8 mouse cellular contexts compared by ENCODE assay signal in genomic region chr13:23756790-23757189, GRCm38 (mm10). TPM values are rescaled to one million over a fixed set of nuclear protein-coding genes. Genes with fewer than 3 reads are reported as not detected.
DNase-seq lines count a peak whose midpoint lies in the region; ATAC-seq and TF ChIP-seq lines count a peak whose summit lies in the region.

Gene Hist1h4b, plus strand, starts transcription at chr13:23757013.

- under 1% methylated on average over 13 of the region's 22 CpGs for WGBS in heart, embryonic 12.5 days
- under 1% methylated on average over 17 of the region's 22 CpGs for WGBS in kidney, embryonic 16.5 days

- peak; percentile 35; the same call in 1 of the 2 replicates for TF ChIP-seq POLR2A in brain, embryonic 14.5 days (IDR thresholded peaks at IDR 0.05; ENCODE audit: borderline replicate concordance, extremely low read depth, insufficient read depth, insufficient read length, poor library complexity, severe bottlenecking)

- peak; percentile 61 for ATAC-seq in CD4-positive, CD25-positive, alpha-beta regulatory T cell, adult 4 months
- peak; percentile 81 for ATAC-seq in heart, embryonic 12.5 days (ENCODE audit: insufficient number of reproducible peaks, low FRiP score)
- peak; percentile 83 for ATAC-seq in kidney, embryonic 16.5 days (ENCODE audit: low FRiP score, low TSS enrichment)

- H3K36me3 ChIP-seq in erythroblast, embryonic 14.5 days (ENCODE audit: control insufficient read depth), result peaks cover 2% of the 10 kb centered on the region
- H3K36me3 ChIP-seq in heart, embryonic 12.5 days, result no peaks in the 10 kb centered on the region
- no peaks in the 10 kb centered on the region for H3K36me3 ChIP-seq in kidney, embryonic 16.5 days (ENCODE audit: insufficient read depth, low read length)
- no peaks in the 10 kb centered on the region for H3K36me3 ChIP-seq in splenic B cell, adult 2 months (ENCODE audit: control insufficient read depth, insufficient read depth, low read length, poor library complexity, severe bottlenecking)

- H3K27ac ChIP-seq in heart, embryonic 12.5 days (ENCODE audit: poor library complexity, severe bottlenecking), result peak within 1 kb of the TSS; percentile 93
- H3K27ac ChIP-seq in kidney, embryonic 16.5 days (ENCODE audit: low read length), result peak within 1 kb of the TSS; percentile 97

- H3K9me3 ChIP-seq in erythroblast, embryonic 14.5 days (ENCODE audit: control insufficient read depth, low read length), result no peaks in the 10 kb centered on the region
- no peaks in the 10 kb centered on the region for H3K9me3 ChIP-seq in heart, embryonic 12.5 days (replicated peaks)
- H3K9me3 ChIP-seq in kidney, embryonic 16.5 days (ENCODE audit: low read length), result no peaks in the 10 kb centered on the region

- TF ChIP-seq CTCF in brain, embryonic 14.5 days (IDR thresholded peaks at IDR 0.05; ENCODE audit: borderline replicate concordance, extremely low read depth, insufficient read depth, insufficient read length), result no peak

- peak; percentile 98 for DNase-seq in brain, embryonic 14.5 days (ENCODE audit: low read depth)
- DNase-seq in liver, result peak; percentile 92
- DNase-seq in monocyte, adult 2 months (ENCODE audit: low read depth in 1 of 2, low spot score in 2 of 2), result peak; percentile 72 to 77
- peak; percentile 95 for DNase-seq in splenic B cell, adult 2 months (ENCODE audit: low read depth, low spot score)

- peak within 1 kb of the TSS; percentile 77 for H3K4me2 ChIP-seq in heart, embryonic 12.5 days
- peak within 1 kb of the TSS; percentile 77 for H3K4me2 ChIP-seq in kidney, embryonic 16.5 days (replicated peaks; ENCODE audit: low read depth, low read length)

- H3K9ac ChIP-seq in heart, embryonic 12.5 days, result peak within 1 kb of the TSS; percentile 81
- peak within 1 kb of the TSS; percentile 77 for H3K9ac ChIP-seq in kidney, embryonic 16.5 days (replicated peaks; ENCODE audit: low read length)

- H3K27me3 ChIP-seq in erythroblast, embryonic 14.5 days (ENCODE audit: control insufficient read depth), result no peaks in the 10 kb centered on the region
- no peaks in the 10 kb centered on the region for H3K27me3 ChIP-seq in heart, embryonic 12.5 days (replicated peaks)
- no peaks in the 10 kb centered on the region for H3K27me3 ChIP-seq in kidney, embryonic 16.5 days (ENCODE audit: insufficient read depth, low read length)
- no peaks in the 10 kb centered on the region for H3K27me3 ChIP-seq in splenic B cell, adult 2 months (ENCODE audit: control insufficient read depth, insufficient read depth, low read length, poor library complexity, severe bottlenecking)

- peak within 1 kb of the TSS; percentile 63 for H3K4me3 ChIP-seq in erythroblast, embryonic 14.5 days (replicated peaks)
- H3K4me3 ChIP-seq in heart, embryonic 12.5 days, result peak within 1 kb of the TSS; percentile 51
- peak within 1 kb of the TSS; percentile 51 for H3K4me3 ChIP-seq in kidney, embryonic 16.5 days (ENCODE audit: low read length)

- peaks cover 72% of the 10 kb centered on the region for H3K4me1 ChIP-seq in erythroblast, embryonic 14.5 days (ENCODE audit: control insufficient read depth)
- H3K4me1 ChIP-seq in heart, embryonic 12.5 days (replicated peaks), result peaks cover 12% of the 10 kb centered on the region
- H3K4me1 ChIP-seq in kidney, embryonic 16.5 days (ENCODE audit: insufficient read depth, low read length), result peaks cover 15% of the 10 kb centered on the region

RNA-seq across cellular contexts. Expression of gene Hist1h4b, which starts in this region (rescaled TPM):
- 1 to 10 TPM in 1 of 2 experiments, not detected in 1; 5.4 TPM for polyA plus RNA-seq in CD4-positive, CD25-positive, alpha-beta regulatory T cell, adult 4 months (2017; shearing (Covaris generic))
- 17.9 and 20.4 TPM in 2 replicates for polyA plus RNA-seq in brain, embryonic 14.5 days (2012; rRNA removed)
- 4.5 and 11.8 TPM in 2 replicates for polyA plus RNA-seq in erythroblast, embryonic 14.5 days (2012)
- polyA plus RNA-seq in heart, embryonic 12.5 days (2016; fragmentation: Nextera tagmentation; extraction: Ambion mirVana), result 2.1 and 2.3 TPM in 2 replicates
- 4.6 and 6.0 TPM in 2 replicates for polyA plus RNA-seq in kidney, embryonic 16.5 days (2015; fragmentation: Nextera tagmentation; extraction: Ambion mirVana)

Comparison
In these comparisons a context has a peak if more than half of its experiments do, and no peak if none do; other contexts are left out.
1. Peak in every context shown above with its lines: DNase-seq, ATAC-seq, H3K4me3 ChIP-seq and H3K27ac ChIP-seq.